Mouse (Mus musculus) lung, embryonic 14.5 days (tissue): Measurements from ENCODE around the gene Zbtb16. TPM values are rescaled to one million over a fixed set of nuclear protein-coding genes. Genes with fewer than 3 reads are reported as not detected.
A peak's percentile ranks its signal among the peaks of the same experiment; 100 is the strongest.

Experiments used
- ATAC-seq: fragments of 200-750 bp; cut with Nextera tagmentation; 2 replicates; pipeline ENCODE4 v1.8.0; 2017; ENCODE audit warnings: mild to moderate bottlenecking, moderate TSS enrichment, moderate library complexity; ENCODE audit not compliant: insufficient read depth
- DNase-seq: peaks from one replicate; pipeline ENCODE4 v3.0.0-alpha.2; 2015
- H3K27ac ChIP-seq: fragments of 300-500 bp; sonication (generic); 2 replicates; pipeline ENCODE4 v1.5.1; 2014; ENCODE audit warnings: low read depth, mild to moderate bottlenecking, moderate library complexity
- H3K27me3 ChIP-seq: fragments of 300-500 bp; sonication (generic); 2 replicates; pipeline ENCODE4 v1.6.1; 2014; ENCODE audit warnings: low read length, control low read depth; ENCODE audit not compliant: insufficient read depth
- H3K36me3 ChIP-seq: fragments of 300-500 bp; sonication (generic); 2 replicates; pipeline ENCODE4 v1.6.1; 2014; ENCODE audit warnings: control low read depth; ENCODE audit not compliant: insufficient read depth
- H3K4me1 ChIP-seq: fragments of 300-500 bp; sonication (generic); 2 replicates; pipeline ENCODE4 v1.6.1; 2014; ENCODE audit warnings: antibody characterized with exemption, control low read depth; ENCODE audit not compliant: insufficient read depth
- H3K4me2 ChIP-seq: fragments of 300-500 bp; sonication (generic); 2 replicates; pipeline ENCODE4 v1.6.1; 2014; ENCODE audit warnings: mild to moderate bottlenecking
- H3K4me3 ChIP-seq: fragments of 300-500 bp; sonication (generic); 2 replicates; pipeline ENCODE4 v1.5.1; 2014; ENCODE audit warnings: low read depth, low read length
- H3K9ac ChIP-seq: fragments of 300-500 bp; sonication (generic); 2 replicates; pipeline ENCODE4 v1.6.1; 2014
- H3K9me3 ChIP-seq: fragments of 300-500 bp; sonication (generic); 2 replicates; pipeline ENCODE4 v1.6.1; 2016; ENCODE audit warnings: low read depth, low read length, control low read depth
- CTCF ChIP-seq: IDR thresholded peaks from 2 replicates; pipeline ENCODE4 v1.5.1; 2016; ENCODE audit warnings: antibody characterized with exemption, low read depth
- WGBS: fragments of 180-500 bp; shearing (Covaris S2); extraction: QIAGEN DNeasy Blood & Tissue Kit; methylation state at CpG from one replicate; pipeline ENCODE4 v1.1.7; 2014; 5-methylcytosine and 5-hydroxymethylcytosine counted together
- polyA plus RNA-seq: library from polyadenylated mRNA; unstranded; fragments of >200 nt; fragmentation: Nextera tagmentation; extraction: Ambion mirVana; gene quantifications from 2 replicates; pipeline ENCODE4 v1.2.1, GENCODE M21; 2014

Zbtb16 gene
- polyA plus RNA-seq, 1 experiment from 2014 or later = 0.71 TPM

DNA sequence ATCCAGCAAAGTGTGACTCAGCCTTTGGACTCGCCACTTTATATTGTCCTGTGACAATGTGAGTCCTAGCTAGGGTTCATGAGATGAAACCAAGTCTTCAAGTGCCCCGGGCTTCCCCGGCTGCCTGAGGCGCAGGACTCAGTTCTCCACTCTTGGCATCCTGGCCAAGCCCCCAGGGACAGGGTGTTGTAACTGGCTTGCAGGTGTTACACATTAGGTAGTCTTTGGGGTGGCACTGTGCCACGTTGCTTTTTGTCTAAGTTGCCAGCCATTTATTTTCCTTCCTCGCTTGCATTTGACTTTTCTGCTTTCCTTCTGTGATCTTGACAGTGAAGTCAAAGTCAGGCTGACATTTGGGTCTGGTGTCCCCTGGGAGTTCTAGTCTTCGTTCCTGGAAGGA lies 21.9 kb upstream of the Zbtb16 start:
- no peak for DNase-seq
- no peaks in the 10 kb centered on the region for H3K27me3 ChIP-seq
- no peak overlapping the region for H3K9ac ChIP-seq
- H3K9me3 ChIP-seq = no peaks in the 10 kb centered on the region
- no peak overlapping the region for H3K4me2 ChIP-seq
- H3K4me1 ChIP-seq = no peaks in the 10 kb centered on the region
- no peak for ATAC-seq
- WGBS = 65% methylated on average over 7 of the region's 7 CpGs
- no peak for TF ChIP-seq CTCF
- no peak overlapping the region for H3K4me3 ChIP-seq
- H3K27ac ChIP-seq = no peak overlapping the region
- H3K36me3 ChIP-seq = no peaks in the 10 kb centered on the region

GRCm38 (mm10) chr9:48856240-48856639 lies 20.2 kb upstream of the Zbtb16 start:
- no peak overlapping the region for H3K4me3 ChIP-seq
- no peaks in the 10 kb centered on the region for H3K36me3 ChIP-seq
- no peak overlapping the region for H3K9ac ChIP-seq
- H3K4me1 ChIP-seq = no peaks in the 10 kb centered on the region
- H3K4me2 ChIP-seq = no peak overlapping the region
- no peak overlapping the region for H3K27ac ChIP-seq
- H3K27me3 ChIP-seq = no peaks in the 10 kb centered on the region
- H3K9me3 ChIP-seq = no peaks in the 10 kb centered on the region
- no peak for ATAC-seq
- WGBS = 78% methylated on average over 4 of the region's 4 CpGs
- TF ChIP-seq CTCF = 0 out of 2 replicates have a peak, but pooled peaks have one; percentile 27
- DNase-seq = no peak

DNA sequence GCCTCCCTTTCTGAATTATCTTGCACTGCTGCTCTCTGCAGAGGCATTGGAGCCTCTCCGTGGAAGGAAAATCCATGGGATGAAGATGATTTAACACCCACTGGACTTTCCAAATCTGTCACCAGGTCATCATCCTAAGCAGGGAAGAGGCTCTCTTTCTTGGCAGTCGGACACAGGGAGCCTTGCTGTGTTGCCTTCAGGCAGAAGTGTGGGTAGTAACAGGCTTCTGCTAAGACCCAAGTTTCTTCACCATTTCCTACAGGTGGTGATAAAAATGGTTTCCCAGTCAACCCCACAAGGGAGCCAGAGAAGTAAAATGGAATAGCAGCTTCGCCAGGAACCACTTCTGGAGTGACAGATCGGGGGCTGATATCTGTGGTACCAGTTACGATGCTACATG lies 13.5 kb upstream of the Zbtb16 start:
- no peak overlapping the region for H3K4me3 ChIP-seq
- H3K27me3 ChIP-seq = no peaks in the 10 kb centered on the region
- 69% methylated on average over 5 of the region's 5 CpGs for WGBS
- no peak for TF ChIP-seq CTCF
- H3K9ac ChIP-seq = no peak overlapping the region
- no peak for ATAC-seq
- no peaks in the 10 kb centered on the region for H3K9me3 ChIP-seq
- no peaks in the 10 kb centered on the region for H3K4me1 ChIP-seq
- DNase-seq = no peak
- no peak overlapping the region for H3K4me2 ChIP-seq
- no peaks in the 10 kb centered on the region for H3K36me3 ChIP-seq
- H3K27ac ChIP-seq = no peak overlapping the region

DNA sequence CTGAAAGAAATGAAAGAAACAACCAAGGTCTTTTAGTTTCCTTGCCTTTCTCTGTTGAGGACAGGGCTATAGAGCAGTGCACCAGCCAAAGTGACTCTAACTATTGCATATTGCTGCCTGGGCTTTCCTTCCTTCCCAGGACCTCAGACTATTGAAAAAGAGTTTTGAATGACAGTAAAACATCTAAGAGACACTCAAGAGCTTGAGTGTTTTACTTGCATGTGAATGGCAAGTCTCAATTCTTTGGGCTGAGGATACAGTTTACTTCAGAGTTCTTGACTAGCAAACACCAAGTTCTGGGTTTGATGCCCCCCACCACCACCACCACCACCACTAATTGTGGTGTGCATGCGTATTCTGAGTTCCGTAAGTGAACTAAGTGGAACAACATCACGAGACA lies 3.5 kb upstream of the Zbtb16 start:
- WGBS = 89% methylated on average over 3 of the region's 3 CpGs
- Histone ChIP-seq H3K4me2 (no peak overlapping the region), H3K9ac (no peak overlapping the region), H3K4me3 (no peak overlapping the region), H3K27me3 (peaks cover 37% of the 10 kb centered on the region), H3K27ac (no peak overlapping the region), H3K36me3 (no peaks in the 10 kb centered on the region), H3K9me3 (no peaks in the 10 kb centered on the region), H3K4me1 (no peaks in the 10 kb centered on the region)
- no peak for ATAC-seq
- DNase-seq = no peak
- TF ChIP-seq CTCF = no peak

GRCm38 (mm10) chr9:48838346-48838745 lies 2.3 kb upstream of the Zbtb16 start:
- DNase-seq (no peak), ATAC-seq (no peak)
- Histone ChIP-seq H3K36me3 (no peaks in the 10 kb centered on the region), H3K4me1 (no peaks in the 10 kb centered on the region), H3K4me2 (no peak overlapping the region), H3K9me3 (no peaks in the 10 kb centered on the region), H3K27ac (no peak overlapping the region), H3K9ac (no peak overlapping the region), H3K27me3 (peaks cover 49% of the 10 kb centered on the region), H3K4me3 (no peak overlapping the region)
- no peak for TF ChIP-seq CTCF
- WGBS = 49% methylated on average over 4 of the region's 4 CpGs

DNA sequence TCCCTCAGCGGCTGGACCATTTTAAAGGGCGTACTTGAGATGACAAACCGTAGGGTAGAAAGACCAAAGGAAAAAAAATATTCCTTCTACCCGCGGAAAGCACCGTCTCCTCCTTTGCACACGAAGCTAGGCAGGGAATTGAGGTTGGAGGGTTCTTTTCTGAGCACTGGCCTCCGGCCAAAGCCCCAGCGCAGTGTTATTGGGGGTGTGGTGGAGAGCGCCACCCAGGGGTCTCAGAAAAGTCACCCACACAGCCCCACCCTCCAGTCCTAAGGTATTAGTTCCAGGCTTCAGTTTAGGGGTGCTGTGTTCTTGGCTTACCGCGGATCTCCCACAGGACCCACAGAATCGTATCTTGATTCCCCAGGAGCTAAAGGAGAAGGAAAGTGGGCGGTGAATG lies 1.2 kb upstream of the Zbtb16 start:
- DNase-seq = peak; percentile 62
- no peak for ATAC-seq
- peak; percentile 42 for TF ChIP-seq CTCF
- Histone ChIP-seq H3K9me3 (no peaks in the 10 kb centered on the region), H3K27ac (no peak overlapping the region), H3K4me1 (no peaks in the 10 kb centered on the region), H3K4me3 (peak overlapping the region; percentile 56; the same call in 1 of the 2 replicates), H3K4me2 (peak overlapping the region; percentile 96), H3K27me3 (peaks cover 61% of the 10 kb centered on the region), H3K36me3 (no peaks in the 10 kb centered on the region), H3K9ac (no peak overlapping the region)
- 6% methylated on average over 14 of the region's 14 CpGs for WGBS

- no peaks in the 10 kb centered on the region for H3K36me3 ChIP-seq
- no peak for TF ChIP-seq CTCF
- no peak overlapping the region for H3K27ac ChIP-seq
- H3K27me3 ChIP-seq = peaks cover 67% of the 10 kb centered on the region
- 5% methylated on average over 12 of the region's 12 CpGs for WGBS
- H3K4me2 ChIP-seq = peak overlapping the region; percentile 96
- DNase-seq (no peak), ATAC-seq (no peak)
- H3K9ac ChIP-seq = peak overlapping the region; percentile 46
- no peaks in the 10 kb centered on the region for H3K4me1 ChIP-seq
- H3K4me3 ChIP-seq = peak overlapping the region; percentile 56
- no peaks in the 10 kb centered on the region for H3K9me3 ChIP-seq
Observed at GRCm38 (mm10) chr9:48836566-48836930, 526 bp upstream of the Zbtb16 start.
